Mouse (Mus musculus) thymus, postnatal 25 days (tissue): ENCODE measurements around the gene Ank3.

Experiments
- DNase-seq: peaks from one replicate; pipeline ENCODE4 v3.0.0; 2022

Ank3 gene

GRCm38 (mm10) chr10:70031942-70032341 lies 633.4 kb downstream of the Ank3 start:
- no peak for DNase-seq

GRCm38 (mm10) chr10:70032982-70033381 lies 634.4 kb downstream of the Ank3 start:
- DNase-seq, result no peak

GRCm38 (mm10) chr10:70033856-70034255 lies 635.3 kb downstream of the Ank3 start:
- DNase-seq, result no peak

GRCm38 (mm10) chr10:70039871-70040291 lies 641.3 kb downstream of the Ank3 start:
- peak; percentile 47 for DNase-seq

GRCm38 (mm10) chr10:70041562-70041961 lies 643.0 kb downstream of the Ank3 start:
- no peak for DNase-seq

GRCm38 (mm10) chr10:70045722-70046121 lies 647.1 kb downstream of the Ank3 start:
- DNase-seq, result no peak

- no peak for DNase-seq
These were observed 651.2 kb downstream of the Ank3 start for GRCm38 (mm10) chr10:70049771-70050170.

- no peak for DNase-seq
These were observed 656.7 kb downstream of the Ank3 start for GRCm38 (mm10) chr10:70055291-70055690.

- DNase-seq, result no peak
These were observed 658.5 kb downstream of the Ank3 start for GRCm38 (mm10) chr10:70057064-70057463.

- peak; percentile 57 for DNase-seq
These were observed 661.6 kb downstream of the Ank3 start for GRCm38 (mm10) chr10:70060021-70060688.

- DNase-seq, result peak; percentile 59
These were observed 662.1 kb downstream of the Ank3 start for GRCm38 (mm10) chr10:70060689-70061081.

GRCm38 (mm10) chr10:70063881-70064555 lies 665.4 kb downstream of the Ank3 start:
- no peak for DNase-seq

GRCm38 (mm10) chr10:70065191-70065590 lies 666.6 kb downstream of the Ank3 start:
- no peak for DNase-seq

GRCm38 (mm10) chr10:70066497-70067168 lies 668.1 kb downstream of the Ank3 start:
- DNase-seq, result no peak

GRCm38 (mm10) chr10:70067169-70068115 lies 668.9 kb downstream of the Ank3 start:
- no peak for DNase-seq

GRCm38 (mm10) chr10:70069321-70069720 lies 670.7 kb downstream of the Ank3 start:
- DNase-seq, result no peak

- DNase-seq, result no peak
These were observed 672.8 kb downstream of the Ank3 start for GRCm38 (mm10) chr10:70071334-70071733.
